Mouse (Mus musculus) fibroblast of lung, adult 2 months (primary cell): ENCODE measurements around the gene Xab2.
A peak's percentile ranks its signal among the peaks of the same experiment; 100 is the strongest.
"Not testable (repeated sequence)": the region's sequence is repeated elsewhere in the genome, so short reads cannot be mapped to it uniquely, and the experiment has no call there.

Experiments used
- DNase-seq: peaks from one replicate; pipeline ENCODE4 v3.0.0-alpha.2; 2011; ENCODE audit warnings: low read depth

Xab2 gene

GRCm38 (mm10) chr8:3609046-3609815 lies 11.9 kb downstream of the Xab2 start:
- no peak for DNase-seq

DNA sequence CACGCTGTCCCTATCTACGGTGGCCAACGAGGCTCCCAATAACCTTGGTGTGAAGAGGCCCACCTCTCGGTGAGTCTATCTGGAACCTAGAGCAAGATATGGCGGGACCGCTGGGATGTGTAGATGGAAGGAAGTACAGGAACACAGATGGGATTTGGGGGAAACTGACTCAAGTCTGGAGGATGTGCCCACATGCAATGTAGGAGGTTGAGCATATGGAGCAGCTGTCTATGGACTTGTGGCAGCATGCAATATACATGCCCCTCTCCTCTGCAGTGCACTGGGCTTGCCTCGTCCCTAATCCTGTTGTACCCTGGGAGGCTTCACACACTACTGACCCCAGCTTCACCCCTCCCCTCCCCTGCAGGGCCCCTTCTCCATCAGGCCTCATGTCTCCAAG lies 13.3 kb downstream of the Xab2 start:
- DNase-seq: no peak

GRCm38 (mm10) chr8:3606593-3606992 lies 14.5 kb downstream of the Xab2 start:
- no peak for DNase-seq

- DNase-seq: no peak
These were observed 17.7 kb downstream of the Xab2 start for GRCm38 (mm10) chr8:3603439-3603838.

DNA sequence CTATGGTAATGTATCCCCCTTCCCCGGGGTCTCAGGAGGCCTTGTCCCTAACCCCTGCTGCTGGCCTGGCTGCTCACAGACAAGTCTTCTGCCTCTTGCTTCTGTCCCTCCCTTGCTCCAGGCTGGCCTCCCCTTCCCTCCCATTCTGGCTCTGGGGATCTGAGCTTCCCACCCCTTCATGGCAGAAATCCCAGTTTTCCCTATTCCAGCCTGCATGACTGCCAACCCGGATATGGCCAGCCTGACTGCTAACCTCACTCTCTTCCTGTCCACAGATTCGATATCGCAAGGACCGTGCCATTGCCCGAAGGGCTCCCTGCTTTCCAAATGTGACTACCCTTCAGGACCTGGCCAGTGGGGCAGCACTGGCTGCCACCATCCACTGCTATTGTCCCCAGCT lies 20.7 kb downstream of the Xab2 start:
- DNase-seq: peak; percentile 20

DNA sequence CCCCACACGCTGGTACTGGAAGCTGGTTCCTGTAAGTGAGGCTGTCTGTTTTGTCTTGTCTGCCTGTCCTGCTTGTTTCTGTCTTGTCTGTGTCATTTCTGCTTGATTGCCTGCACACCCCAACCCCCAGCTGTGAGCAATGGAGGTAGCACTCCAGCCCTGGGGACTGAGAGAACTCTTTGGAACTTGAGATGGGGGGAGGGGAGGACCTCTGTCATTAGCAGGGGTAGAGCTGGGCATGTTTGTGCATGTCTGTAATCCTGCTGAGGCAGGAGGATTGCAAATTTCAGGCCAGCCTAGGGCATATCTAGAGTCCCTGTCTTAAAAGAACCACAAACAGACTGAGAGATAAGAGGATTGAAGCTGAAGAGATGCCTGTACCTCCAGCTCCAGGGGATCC lies 21.9 kb downstream of the Xab2 start:
- no peak for DNase-seq

GRCm38 (mm10) chr8:3598054-3598453 lies 23.1 kb downstream of the Xab2 start:
- no peak for DNase-seq

DNA sequence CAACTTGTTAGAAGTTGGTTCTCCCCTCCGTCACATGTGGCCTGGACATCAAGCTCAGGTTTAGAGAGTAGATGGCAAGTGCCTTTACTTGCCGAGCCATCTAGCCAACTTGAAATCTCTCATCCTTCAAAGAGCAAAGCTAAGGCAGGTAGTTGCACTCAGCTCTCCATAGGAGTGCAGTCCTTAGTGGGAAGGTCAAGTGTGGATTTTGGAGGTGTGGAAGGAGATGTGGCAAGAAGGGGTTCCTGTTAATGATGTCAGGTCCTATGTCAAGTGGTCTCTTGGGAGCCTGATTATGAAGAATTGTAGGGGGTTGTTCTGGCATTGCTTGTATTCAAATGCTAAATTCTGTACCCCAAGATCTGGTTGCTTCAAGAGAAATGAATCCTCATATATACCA lies 26.6 kb downstream of the Xab2 start:
- no peak for DNase-seq

- no peak for DNase-seq
These were observed 27.6 kb downstream of the Xab2 start for GRCm38 (mm10) chr8:3593470-3593869.

DNA sequence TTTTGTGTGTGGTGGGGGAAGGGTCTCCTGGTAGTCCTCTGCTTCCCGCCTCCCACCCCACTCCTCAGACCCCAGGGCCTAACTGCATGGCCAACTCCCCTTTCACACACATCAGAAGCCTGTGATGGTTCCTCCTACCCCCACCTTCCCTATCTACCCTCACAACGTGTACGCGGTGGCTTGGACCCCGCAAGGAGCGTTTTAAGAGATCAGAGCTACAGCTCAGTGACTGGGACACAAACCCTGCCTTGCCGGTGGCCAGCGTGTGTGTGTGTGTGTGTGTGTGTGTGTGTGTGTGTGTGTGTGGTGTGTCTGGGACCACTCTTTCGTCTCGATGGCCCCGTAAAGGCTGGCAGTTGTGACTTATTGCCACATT lies 32.9 kb downstream of the Xab2 start:
- no peak for DNase-seq

GRCm38 (mm10) chr8:3587391-3588257 lies 33.5 kb downstream of the Xab2 start:
- no peak for DNase-seq

DNA sequence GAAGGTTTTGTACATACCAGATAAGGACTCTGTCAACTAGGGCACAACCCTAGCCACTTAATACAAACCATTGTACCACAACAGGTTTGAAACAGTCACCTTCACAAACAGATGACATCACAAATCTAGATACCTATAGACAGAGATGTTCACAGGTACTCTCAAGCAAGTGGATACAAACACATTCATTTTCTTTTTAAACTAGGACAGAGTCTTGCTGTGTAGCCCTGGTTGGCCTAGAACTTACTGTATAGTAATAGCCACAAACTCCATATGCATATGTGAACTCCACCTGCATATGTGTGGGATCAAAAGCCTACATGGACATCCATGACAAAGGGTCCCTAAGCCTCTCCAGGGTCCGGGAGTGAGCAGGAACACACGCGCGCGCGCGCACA lies 34.1 kb downstream of the Xab2 start, which contains the start of gene Camsap3:
Gene Camsap3, plus strand, starts transcription at position 301 of the 398 bp plus-strand sequence.
- no peak for DNase-seq

DNA sequence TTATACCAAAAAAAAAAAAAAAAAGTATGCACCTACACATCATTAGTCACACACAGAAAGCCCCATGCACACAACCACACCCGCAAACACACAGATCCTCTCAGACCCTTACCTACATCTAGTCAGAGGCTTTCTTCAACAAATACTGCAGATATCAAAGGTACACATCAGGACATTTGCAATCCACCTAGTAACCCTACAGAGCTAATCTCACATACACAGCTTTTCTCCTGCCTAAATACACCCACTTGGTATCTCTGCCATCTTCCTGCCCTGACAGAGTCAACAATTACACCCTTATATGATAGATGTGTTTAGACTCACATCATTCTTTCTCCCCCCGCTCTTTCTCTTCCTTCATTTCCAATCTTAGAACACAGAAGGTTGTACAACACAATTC lies 34.7 kb downstream of the Xab2 start:
- no peak for DNase-seq

DNA sequence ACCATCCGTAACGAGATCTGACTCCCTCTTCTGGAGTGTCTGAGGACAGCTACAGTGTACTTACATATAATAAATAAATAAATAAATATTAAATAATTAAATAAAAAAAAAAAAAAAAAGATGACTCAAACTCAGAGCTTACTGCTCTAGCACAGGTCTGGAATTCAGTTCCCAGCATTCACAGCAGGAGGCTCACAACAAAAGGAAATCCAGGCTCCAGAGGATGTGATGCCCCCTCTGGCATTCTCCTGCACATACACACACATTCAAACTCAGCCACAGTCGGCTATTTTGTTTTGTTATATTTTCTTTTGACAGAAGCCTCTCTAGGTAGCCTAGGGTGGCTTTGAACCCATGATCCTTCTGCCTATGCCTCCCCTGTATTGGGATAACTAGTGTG lies 39.2 kb downstream of the Xab2 start:
- DNase-seq: not testable (repeated sequence)

GRCm38 (mm10) chr8:3579390-3580364 lies 41.4 kb downstream of the Xab2 start:
- no peak for DNase-seq

DNA sequence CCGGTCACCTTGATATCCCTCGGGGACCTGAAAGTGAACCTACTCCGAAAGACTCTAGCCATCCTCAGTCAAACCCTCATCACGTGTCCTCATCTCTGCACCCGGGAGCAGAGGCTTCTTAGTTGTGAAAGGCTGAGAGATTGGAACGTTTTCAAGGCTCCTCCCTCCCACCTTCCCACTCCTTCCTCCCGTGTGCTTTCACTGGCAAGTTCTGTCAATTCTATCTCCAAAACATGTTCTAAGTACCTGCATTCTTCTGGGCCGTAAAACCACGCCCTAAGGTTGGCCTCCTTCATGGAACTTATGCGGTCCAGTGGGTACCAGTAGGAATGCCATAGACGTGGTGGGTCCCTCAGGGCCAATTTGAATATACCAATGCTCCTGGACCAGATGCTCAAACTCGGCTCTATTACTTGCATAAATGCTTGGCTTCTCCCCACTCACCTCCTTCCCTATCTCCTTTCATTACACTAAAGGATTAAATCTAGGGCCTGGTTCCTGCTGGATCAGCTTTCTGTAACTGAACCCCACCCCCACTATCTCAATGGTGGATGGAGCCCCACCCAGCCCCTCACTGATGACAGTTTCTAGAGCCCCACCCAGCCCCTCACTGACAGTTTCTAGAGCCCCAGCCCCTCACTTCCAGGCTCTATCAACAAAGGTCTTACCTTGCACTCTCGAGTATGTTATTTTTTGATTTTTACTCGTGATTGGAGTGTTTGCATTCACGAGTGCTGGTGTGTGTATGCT lies 44.7 kb downstream of the Xab2 start:
- DNase-seq: no peak

DNA sequence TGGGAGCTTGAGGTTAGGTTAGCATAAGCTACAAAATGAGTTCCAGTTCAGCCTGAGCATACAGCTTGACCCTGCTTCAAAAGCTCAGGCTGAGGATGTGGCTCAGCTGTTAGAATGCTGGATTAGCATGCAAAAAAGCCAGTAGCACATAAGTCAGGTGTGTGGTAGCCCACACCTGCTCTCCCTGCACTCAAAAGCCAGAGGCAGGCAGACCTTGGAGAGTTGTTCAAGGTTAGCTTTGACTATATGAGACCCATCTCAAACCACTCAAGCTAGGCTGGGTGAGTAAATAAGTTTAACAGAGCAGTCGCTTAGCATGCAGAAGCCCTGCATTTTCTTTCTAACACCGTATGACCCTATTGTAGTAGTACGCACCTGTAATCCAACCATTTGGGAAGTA lies 46.6 kb downstream of the Xab2 start:
- no peak for DNase-seq

- DNase-seq: no peak
These were observed 51.3 kb downstream of the Xab2 start for GRCm38 (mm10) chr8:3569784-3570183.

DNA sequence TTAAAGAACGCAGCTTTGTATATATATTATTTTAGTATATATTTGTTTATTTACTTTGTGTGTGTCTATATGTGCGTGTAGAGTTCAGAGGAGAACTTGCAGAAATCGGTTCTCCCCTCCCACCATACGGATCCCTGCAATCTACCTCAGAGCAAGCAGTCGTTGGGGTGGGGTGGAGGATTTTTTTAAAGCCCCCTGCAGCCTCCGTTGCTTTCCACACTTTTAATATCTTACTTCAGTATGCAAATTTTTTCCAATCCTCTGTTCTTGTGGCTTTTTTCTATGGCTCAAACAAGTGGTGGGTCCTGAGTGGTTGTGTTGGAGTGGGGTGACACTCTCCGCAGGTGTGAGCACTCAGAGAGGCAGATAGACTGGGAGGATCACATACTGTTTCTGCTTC lies 52.7 kb downstream of the Xab2 start:
- DNase-seq: no peak

GRCm38 (mm10) chr8:3567641-3568371 lies 53.3 kb downstream of the Xab2 start, which contains the start of gene C330021F23Rik:
Gene C330021F23Rik, plus strand, starts transcription at chr8:3567990.
- DNase-seq: no peak
